Mouse (Mus musculus): Measurements from ENCODE around the gene Slc50a1.

GRCm38 (mm10) chr3:89305105-89305504 is 34.7 kb upstream of the Slc50a1 start:
- TF ChIP-seq POLR2A (IDR thresholded peaks at IDR 0.05; ENCODE audit: low read depth, low read length), result no peak
- no peak for TF ChIP-seq ZKSCAN1 (IDR thresholded peaks at IDR 0.05; ENCODE audit: borderline replicate concordance, low read depth, low read length)
- TF ChIP-seq CTCF (conservative IDR thresholded peaks at IDR 0.05 in 1 of 2, IDR thresholded peaks at IDR 0.05 in 1 of 2; ENCODE audit: low read depth in 2 of 2, low read length in 2 of 2), result no peak
- TF ChIP-seq ETS1 (conservative IDR thresholded peaks at IDR 0.05; ENCODE audit: low read depth, low read length), result no peak
- no peak for TF ChIP-seq NRF1 (IDR thresholded peaks at IDR 0.05; ENCODE audit: low read depth, low read length)
- no peak for TF ChIP-seq EP300 (IDR thresholded peaks at IDR 0.05; ENCODE audit: low read length)
- no peak for TF ChIP-seq E2F4 (IDR thresholded peaks at IDR 0.05; ENCODE audit: insufficient replicate concordance, low read depth, low read length)
- TF ChIP-seq ZNF384 (IDR thresholded peaks at IDR 0.05; ENCODE audit: low read depth, low read length), result no peak
- no peak for TF ChIP-seq USF2 (conservative IDR thresholded peaks at IDR 0.05; ENCODE audit: low read depth, low read length)
- no peak for TF ChIP-seq MAX (IDR thresholded peaks at IDR 0.05; ENCODE audit: low read length)
- no peak for TF ChIP-seq JUND (conservative IDR thresholded peaks at IDR 0.05; ENCODE audit: low read depth, low read length)

All from CH12.LX (cell line).